Mouse (Mus musculus) hindbrain, postnatal 0 days (tissue): ENCODE measurements around the gene Fli1. TPM values are rescaled to one million over a fixed set of nuclear protein-coding genes. Genes with fewer than 3 reads are reported as not detected.

ENCODE experiments used
- ATAC-seq: fragments of 200-750 bp; cut with Nextera tagmentation; 2 replicates; pipeline ENCODE4 v1.8.0; 2017; ENCODE audit warnings: mild to moderate bottlenecking, moderate TSS enrichment, moderate library complexity
- DNase-seq: peaks from one replicate; pipeline ENCODE4 v3.0.0-alpha.2; 2015; ENCODE audit warnings: low spot score
- H3K27ac ChIP-seq: fragments of 300-500 bp; sonication (generic); 2 replicates; pipeline ENCODE4 v1.5.1; 2014; ENCODE audit warnings: mild to moderate bottlenecking
- H3K27me3 ChIP-seq: fragments of 300-500 bp; sonication (generic); 2 replicates; pipeline ENCODE4 v1.6.1; 2014; ENCODE audit warnings: low read length, mixed read lengths; ENCODE audit not compliant: insufficient read depth
- H3K36me3 ChIP-seq: fragments of 300-500 bp; sonication (generic); 2 replicates; pipeline ENCODE4 v1.6.1; 2014; ENCODE audit warnings: low read length, mixed read lengths; ENCODE audit not compliant: insufficient read depth
- H3K4me1 ChIP-seq: fragments of 300-500 bp; sonication (generic); 2 replicates; pipeline ENCODE4 v1.6.1; 2014; ENCODE audit warnings: antibody characterized with exemption, low read length, mixed read lengths; ENCODE audit not compliant: insufficient read depth
- H3K4me2 ChIP-seq: fragments of 300-500 bp; sonication (generic); 2 replicates; pipeline ENCODE4 v1.6.1; 2014; ENCODE audit warnings: low read depth, mild to moderate bottlenecking, low read length, moderate library complexity, mixed read lengths
- H3K4me3 ChIP-seq: fragments of 300-500 bp; sonication (generic); 2 replicates; pipeline ENCODE4 v1.5.1; 2014; ENCODE audit warnings: low read length
- H3K9ac ChIP-seq: fragments of 300-500 bp; sonication (generic); replicated peaks from 2 replicates; pipeline ENCODE4 v1.6.1; 2014; ENCODE audit warnings: mild to moderate bottlenecking, low read length, moderate library complexity, mixed read lengths
- H3K9me3 ChIP-seq: fragments of 300-500 bp; sonication (generic); 2 replicates; pipeline ENCODE4 v1.6.1; 2016; ENCODE audit warnings: low read length, mixed read lengths
- CTCF ChIP-seq: IDR thresholded peaks from 2 replicates; pipeline ENCODE4 v1.5.1; 2016; ENCODE audit warnings: antibody characterized with exemption, control low read depth, low read depth
- WGBS: fragments of 180-500 bp; shearing (Covaris S2); extraction: QIAGEN DNeasy Blood & Tissue Kit; methylation state at CpG from one replicate; pipeline ENCODE4 v1.1.7; 2014; 5-methylcytosine and 5-hydroxymethylcytosine counted together
- polyA plus RNA-seq: library from polyadenylated mRNA; unstranded; fragments of >200 nt; fragmentation: Nextera tagmentation; extraction: Ambion mirVana; gene quantifications from 2 replicates; pipeline ENCODE4 v1.2.1, GENCODE M21; 2015
- total RNA-seq: library from RNA; depleted of rRNA; stranded (reverse); fragments of >200 nt; gene quantifications from 2 replicates; pipeline ENCODE4 v1.2.3, GENCODE M21; 2014

The Fli1 gene
- total and polyA plus RNA-seq, 2 experiments from 2014 or later, result 5.6 to 10.8 TPM

DNA sequence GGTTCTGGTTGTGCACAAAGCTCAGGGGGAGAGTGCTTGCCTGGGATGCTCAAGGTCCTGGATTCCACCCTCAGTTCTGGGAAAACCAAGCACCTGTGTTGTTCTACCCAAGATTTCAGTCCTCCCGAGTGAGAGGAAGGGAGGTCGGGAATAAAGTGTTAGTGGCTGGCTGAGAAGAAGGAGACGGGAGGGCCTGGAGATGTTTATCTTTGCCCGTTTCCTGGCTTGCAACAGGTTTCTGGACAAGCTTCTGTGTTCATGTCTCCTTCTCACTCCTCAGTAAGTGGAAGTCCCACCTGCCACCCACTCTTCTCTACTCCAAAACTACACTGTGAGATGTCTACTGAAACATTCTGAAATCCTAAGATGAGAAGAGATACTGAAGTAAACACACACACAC, 39.2 kb downstream of the Fli1 start:
- Histone ChIP-seq H3K9me3 (no peaks in the 10 kb centered on the region), H3K4me1 (no peaks in the 10 kb centered on the region), H3K27ac (no peak overlapping the region), H3K27me3 (no peaks in the 10 kb centered on the region), H3K4me3 (no peak overlapping the region), H3K4me2 (no peak overlapping the region), H3K36me3 (no peaks in the 10 kb centered on the region), H3K9ac (no peak overlapping the region)
- no peak for TF ChIP-seq CTCF
- no peak for ATAC-seq
- DNase-seq, result no peak
- 73% methylated on average over 4 of the region's 4 CpGs for WGBS

DNA sequence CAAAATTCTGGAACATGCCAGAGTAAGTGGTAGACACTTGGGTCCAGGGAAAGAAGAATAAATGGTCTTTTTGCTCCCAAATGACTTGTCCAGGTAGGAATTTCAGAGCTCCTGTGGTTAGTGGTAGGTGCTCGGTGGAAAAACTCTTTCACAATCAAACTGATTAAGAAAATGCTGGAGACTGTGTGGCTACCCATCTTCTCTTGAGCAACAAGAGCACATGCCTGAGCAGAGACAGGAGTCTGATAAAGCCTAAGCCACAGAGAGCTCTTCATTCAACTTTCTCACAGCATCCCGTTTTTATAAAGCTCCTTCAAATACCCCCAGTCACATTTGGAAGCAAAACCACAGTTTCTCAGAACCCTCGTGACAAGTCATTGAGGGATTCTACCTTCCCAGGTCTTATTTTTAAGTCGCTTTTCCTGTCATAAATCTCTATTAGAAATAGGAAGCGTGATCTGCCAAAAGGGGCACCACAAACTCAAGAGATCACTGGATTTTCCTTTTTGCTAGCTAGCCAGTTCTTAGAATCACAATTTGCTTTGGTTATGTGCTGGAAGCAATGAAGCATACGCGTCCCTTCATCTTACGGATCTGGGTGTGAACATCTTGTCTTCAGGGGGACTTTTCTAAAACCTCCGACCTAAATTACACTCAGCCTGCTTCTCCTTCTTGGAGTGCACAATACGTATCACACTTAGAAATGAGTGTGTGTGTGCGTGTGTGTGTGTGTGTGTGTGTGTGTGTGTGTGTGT, 40.2 kb downstream of the Fli1 start:
- TF ChIP-seq CTCF, result no peak
- WGBS, result 80% methylated on average over 11 of the region's 11 CpGs
- H3K9me3 ChIP-seq, result no peaks in the 10 kb centered on the region

GRCm38 (mm10) chr9:32500886-32501285, 41.8 kb downstream of the Fli1 start:
- Histone ChIP-seq H3K4me3 (no peak overlapping the region), H3K9me3 (no peaks in the 10 kb centered on the region), H3K27ac (no peak overlapping the region), H3K4me1 (no peaks in the 10 kb centered on the region), H3K27me3 (no peaks in the 10 kb centered on the region), H3K9ac (no peak overlapping the region), H3K4me2 (no peak overlapping the region), H3K36me3 (no peaks in the 10 kb centered on the region)
- WGBS, result 88% methylated on average over 8 of the region's 8 CpGs
- ATAC-seq, result no peak
- TF ChIP-seq CTCF, result no peak
- no peak for DNase-seq

More for the DNA sequence above, 40.2 kb downstream of the Fli1 start:
- Histone ChIP-seq H3K27me3 (no peaks in the 10 kb centered on the region), H3K27ac (no peak overlapping the region), H3K4me3 (no peak overlapping the region), H3K36me3 (no peaks in the 10 kb centered on the region), H3K4me1 (no peaks in the 10 kb centered on the region), H3K9ac (no peak overlapping the region), H3K4me2 (no peak overlapping the region)
- ATAC-seq (no peak), DNase-seq (no peak)

DNA sequence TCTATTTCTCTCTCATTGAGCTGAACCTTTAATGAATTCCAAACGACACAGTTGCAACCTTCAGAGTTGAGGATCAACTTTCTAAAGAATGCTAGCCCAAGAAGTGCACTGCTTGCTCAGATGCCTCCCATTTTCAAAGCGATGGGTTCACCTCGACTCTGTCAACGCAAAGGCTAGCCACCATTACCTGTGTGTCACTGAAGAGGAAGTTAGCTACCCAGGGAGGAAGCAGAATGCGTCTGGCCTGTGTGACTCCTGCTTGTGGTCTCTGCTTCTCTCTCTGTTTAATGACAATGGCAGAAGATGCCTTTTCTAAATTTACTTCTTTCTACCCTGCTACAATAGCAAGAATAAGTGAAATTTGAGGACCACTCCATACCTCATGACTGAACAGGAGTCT, 42.6 kb downstream of the Fli1 start:
- no peak for TF ChIP-seq CTCF
- Histone ChIP-seq H3K4me3 (no peak overlapping the region), H3K9me3 (no peaks in the 10 kb centered on the region), H3K4me2 (no peak overlapping the region), H3K27ac (no peak overlapping the region), H3K27me3 (no peaks in the 10 kb centered on the region), H3K36me3 (no peaks in the 10 kb centered on the region), H3K4me1 (no peaks in the 10 kb centered on the region), H3K9ac (no peak overlapping the region)
- ATAC-seq (no peak), DNase-seq (no peak)
- 75% methylated on average over 5 of the region's 5 CpGs for WGBS

DNA sequence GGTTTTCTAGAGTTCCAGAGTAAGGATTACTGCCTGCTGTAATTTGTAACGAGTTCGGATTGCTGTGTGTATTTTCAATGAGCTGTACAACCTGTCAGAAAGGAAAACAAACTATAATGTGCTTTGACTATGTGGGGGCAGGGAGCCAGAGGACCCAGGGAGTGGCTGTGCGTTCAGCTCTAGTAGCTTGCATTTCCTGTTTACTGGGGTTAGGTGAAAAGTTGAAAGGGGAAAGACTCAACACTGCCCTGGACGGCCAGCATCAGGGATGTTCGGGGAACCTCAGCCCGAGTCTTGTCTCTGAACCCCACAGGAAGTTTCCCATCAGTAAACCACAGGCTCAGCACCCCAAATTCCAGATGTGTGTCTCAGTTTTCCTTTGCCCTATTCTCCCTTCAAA, 43.2 kb downstream of the Fli1 start:
- Histone ChIP-seq H3K27ac (no peak overlapping the region), H3K4me3 (no peak overlapping the region), H3K9me3 (no peaks in the 10 kb centered on the region), H3K4me2 (no peak overlapping the region), H3K9ac (no peak overlapping the region), H3K27me3 (no peaks in the 10 kb centered on the region), H3K4me1 (no peaks in the 10 kb centered on the region), H3K36me3 (no peaks in the 10 kb centered on the region)
- ATAC-seq (no peak), DNase-seq (no peak)
- TF ChIP-seq CTCF, result no peak
- WGBS, result 75% methylated on average over 6 of the region's 6 CpGs

- Histone ChIP-seq H3K36me3 (no peaks in the 10 kb centered on the region), H3K4me3 (no peak overlapping the region), H3K9ac (no peak overlapping the region), H3K27me3 (no peaks in the 10 kb centered on the region), H3K4me2 (no peak overlapping the region), H3K27ac (no peak overlapping the region), H3K4me1 (no peaks in the 10 kb centered on the region), H3K9me3 (no peaks in the 10 kb centered on the region)
- 49% methylated on average over 7 of the region's 7 CpGs for WGBS
- DNase-seq (no peak), ATAC-seq (no peak)
- TF ChIP-seq CTCF, result no peak
Observed at GRCm38 (mm10) chr9:32495643-32495997, 47.0 kb downstream of the Fli1 start.

GRCm38 (mm10) chr9:32494891-32495642, 47.6 kb downstream of the Fli1 start:
- no peak overlapping the region for H3K27ac ChIP-seq
- no peaks in the 10 kb centered on the region for H3K27me3 ChIP-seq
- H3K4me1 ChIP-seq, result no peaks in the 10 kb centered on the region
- no peak for TF ChIP-seq CTCF
- H3K9ac ChIP-seq, result no peak overlapping the region
- no peak overlapping the region for H3K4me3 ChIP-seq
- WGBS, result 25% methylated on average over 8 of the region's 8 CpGs
- no peak for ATAC-seq
- no peaks in the 10 kb centered on the region for H3K36me3 ChIP-seq
- no peak overlapping the region for H3K4me2 ChIP-seq
- no peaks in the 10 kb centered on the region for H3K9me3 ChIP-seq
- DNase-seq, result no peak
